Mouse (Mus musculus) kidney, adult 9 months (tissue): Measurements from ENCODE around the gene Sp6.
A peak's percentile ranks its signal among the peaks of the same experiment; 100 is the strongest.

Experiments
- DNase-seq: peaks from one replicate; pipeline ENCODE4 v3.0.0; 2022

Gene Sp6

DNA sequence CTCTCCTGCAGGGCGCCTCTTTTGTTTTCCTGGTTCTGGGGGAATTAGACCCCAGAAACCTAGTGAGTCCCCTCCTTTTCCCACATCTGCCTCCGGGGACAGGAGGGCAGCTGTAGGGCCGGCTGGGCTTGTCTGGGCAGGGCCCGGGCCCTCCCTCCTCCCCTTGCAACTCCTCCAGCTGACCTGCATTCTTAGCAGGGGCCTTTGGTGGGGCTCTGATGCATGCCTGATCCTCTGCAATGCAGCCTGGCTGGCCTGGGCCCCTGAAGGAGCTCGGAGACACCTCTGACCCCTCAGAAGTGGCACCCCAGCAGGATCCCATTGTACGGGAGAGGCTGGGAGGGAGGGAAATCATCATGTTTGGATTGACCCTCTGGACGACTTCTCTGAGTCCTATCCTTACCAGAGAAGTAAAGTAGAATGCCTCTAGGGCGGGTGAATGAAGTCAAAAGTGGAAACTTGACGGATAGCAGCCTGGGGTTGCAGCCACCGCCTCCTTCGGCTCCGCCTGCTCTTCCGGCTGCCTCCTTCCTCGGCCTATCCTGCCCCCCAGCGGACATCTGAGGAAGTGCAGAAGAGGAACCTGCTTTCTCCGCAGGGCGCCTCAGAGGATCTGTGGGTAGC, 12.6 kb downstream of the Sp6 start:
- DNase-seq, result peak; percentile 88

DNA sequence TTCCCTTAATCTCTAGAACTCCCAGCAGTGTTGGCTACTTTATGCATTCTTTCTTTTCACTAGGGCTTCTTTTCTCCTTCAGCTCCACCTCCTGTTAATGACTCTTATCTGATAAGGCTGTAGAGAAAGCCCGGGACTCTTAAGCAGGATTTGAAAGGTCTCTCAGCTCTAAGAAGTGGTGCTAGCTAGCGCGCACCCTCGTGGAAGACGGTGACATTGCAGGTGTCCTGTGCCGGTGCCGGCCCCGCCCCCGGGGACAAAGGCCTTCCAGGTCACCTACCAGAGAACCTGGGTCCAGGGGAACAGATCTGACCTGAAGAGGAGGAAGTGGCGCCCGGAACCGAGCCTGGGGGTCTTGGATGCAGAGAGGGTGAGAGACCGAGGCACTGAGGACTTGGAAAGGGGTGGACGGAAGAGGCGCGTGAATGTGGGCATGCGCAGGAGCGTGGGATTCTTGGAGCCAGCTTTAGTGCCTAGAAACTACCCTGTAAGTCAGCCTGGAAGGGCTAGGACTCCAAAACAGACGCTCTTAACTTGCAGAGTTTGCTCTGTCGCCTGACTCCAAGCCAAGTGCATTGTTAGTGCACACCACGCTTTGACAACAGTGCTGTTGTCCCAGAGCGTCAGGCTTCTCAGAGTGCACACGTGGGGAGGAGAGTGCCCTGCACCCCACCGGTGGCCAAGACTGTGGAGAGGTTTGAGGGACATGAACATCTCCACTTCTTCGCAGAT, 16.7 kb downstream of the Sp6 start, which contains the start of gene Scrn2:
Gene Scrn2, plus strand, starts transcription at position 253 of the 732 bp plus-strand sequence.
- peak; percentile 95 for DNase-seq

DNA sequence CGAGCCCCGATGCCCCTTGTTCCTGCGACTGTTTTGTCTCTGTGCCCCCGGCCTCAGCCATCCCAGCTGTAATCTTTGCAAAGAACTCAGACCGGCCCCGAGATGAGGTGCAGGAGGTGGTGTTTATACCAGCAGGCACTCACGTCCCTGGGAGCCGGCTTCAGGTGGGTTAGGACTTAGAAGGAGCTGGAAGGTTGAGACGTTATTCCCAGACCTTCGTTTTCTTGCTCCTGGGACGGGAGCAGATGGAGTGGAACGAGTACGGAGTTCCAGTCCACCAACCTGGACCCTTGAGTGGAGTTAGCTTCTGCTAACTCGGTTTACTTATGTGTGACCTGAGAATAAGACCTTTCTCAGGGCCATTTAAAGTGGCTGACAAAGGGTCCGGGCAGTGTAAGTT, 17.2 kb downstream of the Sp6 start:
- DNase-seq, result peak; percentile 59

DNA sequence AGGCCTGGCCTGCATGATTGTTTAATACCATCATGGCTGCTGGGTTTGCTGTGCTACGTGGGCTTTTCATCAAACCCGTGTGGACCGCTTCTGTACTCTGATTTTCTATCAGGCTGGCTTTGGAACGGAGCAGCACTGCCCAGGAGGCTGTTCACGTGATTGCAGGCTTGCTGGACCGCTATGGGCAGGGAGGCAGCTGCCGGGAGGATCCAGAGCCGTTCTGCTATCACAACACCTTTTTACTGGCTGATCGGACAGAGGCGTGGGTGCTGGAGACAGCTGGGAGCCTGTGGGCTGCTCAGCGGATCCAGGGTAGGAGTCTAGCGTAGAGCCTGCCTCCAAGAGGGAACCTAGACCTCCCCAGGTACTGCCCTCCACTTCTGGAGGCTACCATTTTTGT, 18.8 kb downstream of the Sp6 start:
- peak; percentile 48 for DNase-seq

DNA sequence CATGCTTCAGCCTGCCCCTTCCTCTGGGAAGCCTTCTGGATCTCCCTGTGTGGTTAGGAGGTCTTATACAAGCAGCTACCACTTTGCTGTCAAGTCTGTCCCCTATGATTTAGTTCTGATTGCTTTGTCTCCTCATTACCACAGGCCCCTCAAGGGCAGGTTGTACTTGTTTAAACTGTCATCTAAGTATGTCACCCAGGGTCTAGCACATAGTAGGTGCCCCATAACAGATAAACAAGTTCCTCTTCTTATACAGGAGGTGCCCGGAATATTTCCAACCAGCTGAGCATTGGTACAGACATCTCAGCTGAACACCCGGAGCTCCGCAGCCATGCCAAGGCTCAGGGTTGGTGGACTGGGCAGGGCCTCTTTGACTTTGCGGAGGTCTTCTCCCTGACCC, 19.3 kb downstream of the Sp6 start:
- DNase-seq, result no peak

DNA sequence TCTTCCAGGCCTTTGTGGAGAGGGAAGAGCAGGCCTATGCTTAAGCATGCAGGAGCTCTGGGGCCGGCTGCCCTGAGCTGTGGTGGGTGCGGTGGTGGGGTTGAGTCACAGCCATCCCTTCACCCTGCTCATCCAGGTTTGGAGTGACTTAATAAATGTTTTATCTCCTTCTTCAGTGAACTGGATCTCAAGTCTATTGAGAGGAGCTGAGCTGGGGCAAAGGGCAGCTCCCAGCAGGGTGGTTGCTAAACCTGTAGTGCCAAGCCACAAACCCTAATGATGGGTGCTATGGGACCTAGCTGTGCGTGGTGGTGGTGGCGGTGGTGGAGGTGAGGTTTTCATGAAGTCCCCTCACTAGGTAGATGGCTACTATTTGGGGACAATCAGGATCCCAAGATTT, 20.6 kb downstream of the Sp6 start:
- DNase-seq, result peak; percentile 50

DNA sequence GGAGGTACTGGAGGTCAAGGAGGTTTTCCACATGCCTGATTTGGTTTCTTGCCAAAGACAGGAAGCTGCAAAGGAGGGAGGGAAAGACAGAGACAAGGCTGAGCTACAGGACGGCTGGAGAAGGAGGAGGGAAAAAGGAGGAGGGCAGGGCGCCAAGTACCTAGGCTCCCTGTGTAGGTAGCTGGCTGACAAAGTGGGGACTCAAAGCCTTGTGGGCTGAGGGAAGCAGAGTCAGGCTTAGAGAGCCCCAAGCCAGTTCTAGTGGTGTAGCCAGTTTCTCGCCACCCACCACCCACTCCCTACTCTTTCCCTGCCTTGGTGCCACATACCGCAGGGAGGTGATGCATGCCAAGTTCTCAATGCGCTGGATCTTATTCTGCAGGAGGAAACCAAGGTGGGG, 22.9 kb downstream of the Sp6 start:
- peak; percentile 78 for DNase-seq

DNA sequence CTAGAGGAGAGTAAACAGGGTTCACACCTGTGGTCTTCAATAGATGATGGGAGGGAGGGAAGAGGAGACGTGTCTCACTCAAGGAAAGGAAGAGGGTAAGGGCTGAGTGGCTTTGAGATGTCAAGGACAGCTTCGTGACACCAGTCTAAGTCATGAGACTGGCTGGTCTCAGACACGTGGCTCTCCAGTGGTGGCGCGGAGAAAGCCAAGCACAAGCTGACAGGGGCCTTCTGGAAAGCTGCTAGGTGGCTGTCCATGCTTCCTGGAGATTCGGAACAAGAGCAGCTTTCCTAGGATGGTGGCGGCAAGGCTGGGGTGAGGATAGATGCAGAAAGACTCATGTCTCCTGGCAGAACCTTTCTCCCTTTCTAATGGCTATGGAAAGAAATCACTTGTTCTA, 25.7 kb downstream of the Sp6 start:
- DNase-seq, result no peak

DNA sequence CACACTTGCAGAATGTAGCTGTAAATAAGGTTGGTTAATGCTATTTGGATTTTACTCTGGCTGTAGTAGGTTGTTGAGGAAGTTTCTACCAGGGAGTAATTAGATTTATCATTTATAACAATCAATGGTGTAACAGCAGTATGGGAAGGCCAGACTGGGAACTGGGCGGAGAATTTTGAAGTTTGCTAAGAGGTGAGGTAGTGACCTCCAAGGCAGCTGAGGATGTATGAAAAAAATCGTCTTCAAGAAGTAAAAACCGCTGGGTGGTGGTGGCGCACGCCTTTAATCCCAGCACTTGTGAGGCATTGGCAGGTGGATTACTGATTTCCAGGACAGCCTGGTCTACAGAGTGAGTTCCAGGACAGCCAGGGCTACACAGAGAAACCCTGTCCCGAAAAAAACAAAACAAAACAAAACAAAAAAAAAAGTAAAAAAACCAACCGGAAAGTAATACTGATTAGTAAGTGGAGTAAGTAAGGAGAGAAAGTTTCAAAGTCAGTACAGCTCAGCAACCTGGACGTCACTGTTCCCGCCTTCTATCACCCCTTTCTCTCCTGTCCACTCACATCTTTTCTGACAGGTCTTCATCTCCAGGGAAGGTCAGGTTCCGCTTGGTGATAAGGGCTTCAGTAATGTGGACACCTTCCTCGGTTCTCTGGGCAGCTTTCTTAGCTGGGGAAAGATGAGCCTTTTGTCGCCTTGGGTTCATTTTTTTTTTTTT, 27.3 kb downstream of the Sp6 start:
- no peak for DNase-seq

DNA sequence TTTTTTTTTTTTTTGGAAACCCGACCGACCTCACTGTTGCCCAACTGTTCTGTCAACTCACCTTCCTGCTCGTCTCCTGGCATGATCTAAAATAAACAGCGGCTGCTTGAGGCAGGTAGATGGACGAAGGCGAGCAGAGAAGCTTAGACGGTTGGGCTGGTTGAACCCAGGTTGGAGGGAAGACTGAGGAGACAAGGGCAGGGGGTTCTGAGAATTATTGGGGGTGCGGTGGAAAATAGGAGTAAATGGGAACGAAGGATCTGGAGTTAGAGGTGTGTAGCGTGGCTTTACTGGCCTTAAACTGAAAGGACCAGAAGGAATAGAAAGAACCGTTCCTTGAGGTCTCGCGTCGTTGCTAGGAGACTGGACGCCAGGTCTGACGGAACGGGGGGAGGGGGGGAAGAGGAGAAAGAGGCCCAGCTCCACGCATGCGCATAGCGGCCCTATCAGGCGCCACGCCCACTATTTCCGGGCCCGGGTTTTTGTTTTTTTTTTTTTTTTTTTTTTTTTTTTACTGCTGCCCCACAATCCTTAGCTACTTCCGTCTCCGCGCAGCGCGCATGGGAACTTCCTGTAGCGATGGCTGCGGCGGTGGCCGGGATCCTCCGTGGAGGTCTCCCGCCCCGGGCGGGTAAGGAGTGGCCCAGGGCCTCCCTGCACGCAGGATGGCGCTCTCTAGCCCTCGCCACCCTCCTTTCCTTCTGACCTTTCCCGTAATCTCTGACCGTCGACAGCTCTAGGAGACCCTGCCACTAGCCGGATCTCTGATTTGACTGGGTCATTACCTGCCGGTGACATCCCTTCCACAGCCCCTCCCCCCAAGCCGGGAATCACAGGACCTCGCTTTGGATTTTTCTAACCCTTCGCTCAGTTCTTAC, 28.1 kb downstream of the Sp6 start, which contains the start of the genes Lrrc46 and Mrpl10:
Gene Lrrc46, minus strand, starts transcription at position 386 of the 878 bp plus-strand sequence.
Gene Mrpl10, plus strand, starts transcription at position 539 of the 878 bp plus-strand sequence.
- peak; percentile 85 for DNase-seq

DNA sequence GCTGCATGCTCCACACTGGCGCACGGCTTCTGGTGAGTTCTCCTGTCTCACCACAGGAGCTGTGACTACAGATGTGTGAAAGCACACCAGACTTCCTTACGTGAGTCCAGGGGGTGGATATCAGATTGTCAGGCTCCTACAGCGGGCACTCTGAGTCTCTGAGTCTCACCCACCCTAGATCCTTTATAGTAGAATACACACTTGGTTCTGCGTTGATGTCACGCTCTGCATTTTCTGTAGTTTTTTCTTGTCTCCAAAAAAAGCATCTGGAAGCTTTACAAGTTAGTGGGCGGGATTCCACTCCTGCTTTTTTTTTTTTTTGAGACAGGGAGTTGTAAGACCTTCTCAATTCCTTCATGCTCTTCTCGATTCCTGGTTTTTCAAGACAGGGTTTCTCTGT, 31.7 kb downstream of the Sp6 start:
- DNase-seq, result no peak

DNA sequence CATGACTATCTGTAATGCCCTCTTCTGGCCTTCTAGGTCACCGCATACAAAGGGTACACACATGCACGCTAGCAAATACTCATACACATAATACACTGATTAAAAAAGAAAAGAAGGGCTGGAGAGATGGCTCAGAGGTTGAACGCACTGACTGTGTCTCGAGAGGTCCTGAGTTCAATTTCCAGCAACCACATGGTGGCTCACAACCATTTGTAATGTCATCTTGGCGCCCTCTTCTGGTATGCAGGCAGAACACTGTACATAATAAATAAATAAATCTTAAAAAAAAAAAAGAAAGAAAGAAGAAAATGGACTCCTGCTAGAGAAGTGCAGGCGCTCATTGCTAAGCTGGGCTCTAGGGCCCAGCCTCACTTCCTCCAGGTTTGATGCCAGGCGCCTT, 32.7 kb downstream of the Sp6 start:
- no peak for DNase-seq

DNA sequence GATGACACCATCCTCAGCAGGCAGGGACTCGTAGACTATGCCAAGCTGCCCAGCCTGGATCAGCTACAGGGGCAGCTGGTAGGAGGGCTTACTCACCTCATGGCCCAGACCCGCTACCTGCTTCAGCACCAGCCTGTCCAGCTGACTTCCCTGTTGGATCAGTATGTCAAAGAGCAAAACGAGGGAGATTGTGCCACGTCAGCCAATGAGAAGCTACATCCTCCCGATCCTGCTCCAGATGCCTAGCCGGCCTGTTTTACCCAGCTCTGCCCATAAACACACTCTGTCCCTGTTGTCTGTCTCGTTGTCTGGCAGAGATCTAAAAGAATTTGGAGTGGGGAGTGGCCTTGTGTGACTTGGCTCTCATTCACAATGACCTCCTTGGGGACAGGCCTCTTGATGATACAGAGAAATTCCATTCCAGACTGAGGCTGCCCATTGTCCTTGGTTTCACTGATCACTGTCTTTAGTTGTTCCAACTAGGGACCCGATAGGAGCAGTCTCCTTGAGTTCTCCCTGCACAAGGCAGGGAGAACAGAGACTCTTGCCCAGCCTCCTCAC, 35.0 kb downstream of the Sp6 start:
- no peak for DNase-seq

DNA sequence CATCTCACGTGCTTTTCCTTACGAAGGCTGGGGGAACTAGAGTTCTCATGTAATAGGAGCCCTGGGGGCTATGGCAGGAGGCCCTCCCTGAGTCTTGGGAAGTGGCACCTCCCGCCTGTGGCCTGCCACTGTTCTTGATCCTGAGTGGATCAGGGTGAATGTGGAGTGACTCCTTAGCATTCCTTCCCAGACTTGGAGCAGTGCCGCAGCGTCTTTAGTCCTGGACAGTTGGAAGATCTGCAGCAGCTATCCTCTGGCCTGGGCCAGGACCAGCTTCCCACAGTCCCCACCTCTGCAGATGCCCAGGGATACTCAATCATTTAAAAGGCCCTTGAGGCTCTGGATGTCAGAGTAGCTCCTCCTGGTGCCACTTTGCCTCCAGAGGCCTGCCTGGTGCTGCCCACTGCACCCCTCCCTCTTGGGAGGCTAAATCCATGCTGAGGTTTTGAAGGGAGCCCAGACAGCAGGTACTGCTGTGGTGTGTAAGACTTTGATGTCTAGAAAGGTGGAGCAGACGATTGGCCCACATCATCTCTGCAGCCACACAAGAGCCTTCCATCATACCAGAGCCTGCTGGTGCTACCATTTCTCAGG, 36.4 kb downstream of the Sp6 start:
- DNase-seq, result no peak

DNA sequence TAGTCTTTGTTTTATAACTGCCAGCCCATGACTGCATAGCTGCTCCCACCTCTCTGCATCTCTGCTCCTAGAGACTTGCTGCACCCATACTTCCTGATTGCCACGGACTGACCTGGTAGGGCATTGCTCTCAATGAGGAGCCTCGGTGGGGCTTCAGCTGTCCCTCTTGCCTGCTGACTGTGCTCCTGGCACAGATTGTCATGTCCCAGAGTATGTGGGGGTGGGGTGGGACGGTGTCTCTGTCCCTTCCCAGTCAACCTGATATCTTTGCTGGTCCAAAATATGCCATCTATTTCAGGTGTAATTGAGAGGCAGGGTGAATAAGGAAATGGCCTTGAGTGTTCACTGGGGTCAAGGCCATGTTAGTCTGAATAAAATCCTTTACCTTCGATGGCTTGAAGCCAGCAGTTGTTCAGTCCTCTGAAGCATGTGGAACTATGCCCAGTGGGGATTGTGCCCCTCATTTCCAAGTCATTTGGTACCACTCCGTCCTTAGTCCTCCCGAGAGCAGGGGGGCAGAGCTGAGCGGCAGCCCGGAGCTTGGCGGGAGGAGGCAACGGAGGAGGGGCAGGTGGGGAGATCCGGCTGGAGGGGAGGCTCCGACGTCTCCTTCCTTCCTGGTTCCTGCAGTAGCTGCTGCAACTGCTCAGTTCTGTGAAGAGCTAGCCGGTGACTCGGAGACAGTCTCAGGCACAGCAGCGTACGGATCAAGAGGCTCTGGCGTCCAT, 37.2 kb downstream of the Sp6 start, which contains the start of gene Osbpl7:
Gene Osbpl7, plus strand, starts transcription at position 413 of the 728 bp plus-strand sequence.
- DNase-seq, result peak; percentile 71

DNA sequence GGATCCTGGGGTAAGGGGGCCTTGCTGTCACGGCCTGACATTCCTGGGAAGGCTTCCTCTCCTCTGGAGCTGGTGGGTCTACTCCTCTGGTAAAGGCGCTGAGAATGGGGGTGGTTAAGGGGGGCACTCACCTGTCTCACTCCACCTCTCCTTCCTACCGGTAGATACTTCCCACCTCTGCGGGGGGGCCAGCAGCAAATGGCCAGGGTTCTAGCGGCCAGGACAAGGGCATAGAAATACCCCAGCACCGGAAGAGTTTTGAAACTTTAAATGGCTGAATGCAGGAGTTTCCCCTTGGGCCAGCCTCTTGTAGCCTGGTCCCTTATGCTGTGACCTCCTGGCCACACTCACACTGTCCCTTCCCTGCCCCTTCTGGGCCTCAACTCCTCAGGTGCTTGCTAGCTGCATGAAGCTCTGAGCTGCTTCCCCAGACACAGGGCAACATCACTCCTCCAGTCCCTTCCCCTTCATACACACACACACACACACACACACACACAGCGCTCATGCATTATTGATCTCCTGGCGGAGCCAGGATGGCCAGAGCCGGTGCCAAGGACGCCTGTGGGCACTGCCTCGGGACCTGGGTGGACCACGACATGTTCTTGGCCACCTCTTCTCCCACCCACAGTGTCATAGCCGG, 37.9 kb downstream of the Sp6 start:
- DNase-seq, result no peak

DNA sequence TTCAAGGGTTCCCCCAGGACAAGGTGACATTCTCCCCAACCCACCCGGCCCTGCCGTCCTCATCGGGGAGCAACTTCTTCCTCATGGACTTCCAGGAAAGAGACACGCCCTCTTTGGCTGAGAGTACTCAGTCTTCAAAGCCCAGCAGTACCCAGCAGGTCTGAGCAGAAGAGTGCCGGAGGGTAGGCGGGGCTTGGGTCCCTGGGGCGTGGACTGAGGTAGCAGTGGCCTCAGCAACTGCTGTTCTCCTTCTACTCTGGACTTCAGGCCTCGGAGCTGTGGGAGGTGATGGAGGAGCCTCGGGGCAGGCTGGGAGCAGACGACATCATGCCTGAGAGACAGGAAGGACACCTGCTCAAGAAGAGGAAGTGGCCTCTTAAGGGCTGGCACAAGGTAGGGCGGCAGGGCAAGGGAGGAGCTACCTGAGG, 39.0 kb downstream of the Sp6 start:
- DNase-seq, result peak; percentile 61

DNA sequence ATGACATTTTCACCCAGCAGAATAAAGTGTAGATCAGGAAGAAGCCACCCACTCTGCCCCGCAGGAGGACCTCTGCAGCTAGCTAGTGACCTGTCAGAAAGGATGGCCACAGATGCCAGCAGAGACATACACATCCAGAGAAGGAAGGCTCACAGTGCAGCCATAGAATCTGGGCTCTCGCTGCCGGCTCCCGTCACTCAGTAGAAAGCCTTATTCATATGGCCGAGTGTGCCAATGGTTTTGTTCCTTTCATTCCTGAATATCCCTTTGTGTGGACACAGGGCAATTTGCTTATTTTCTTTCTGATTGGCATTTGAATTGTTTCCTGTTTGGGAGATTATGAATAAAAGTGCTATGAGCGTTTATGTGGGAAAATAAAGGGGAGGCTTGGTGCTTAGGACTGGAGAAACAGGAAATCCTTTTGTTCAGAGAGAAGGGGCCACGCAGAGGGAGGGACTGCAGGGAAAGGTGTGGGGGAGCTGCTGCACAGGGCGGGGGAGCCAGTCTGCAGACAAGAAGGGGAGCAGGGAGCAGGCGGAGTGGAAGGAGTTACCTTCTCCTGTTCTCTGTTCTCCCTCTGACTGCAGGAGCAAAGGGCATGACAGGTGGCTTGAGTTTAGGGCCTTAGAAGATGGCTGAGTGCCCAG, 50.2 kb downstream of the Sp6 start:
- no peak for DNase-seq

DNA sequence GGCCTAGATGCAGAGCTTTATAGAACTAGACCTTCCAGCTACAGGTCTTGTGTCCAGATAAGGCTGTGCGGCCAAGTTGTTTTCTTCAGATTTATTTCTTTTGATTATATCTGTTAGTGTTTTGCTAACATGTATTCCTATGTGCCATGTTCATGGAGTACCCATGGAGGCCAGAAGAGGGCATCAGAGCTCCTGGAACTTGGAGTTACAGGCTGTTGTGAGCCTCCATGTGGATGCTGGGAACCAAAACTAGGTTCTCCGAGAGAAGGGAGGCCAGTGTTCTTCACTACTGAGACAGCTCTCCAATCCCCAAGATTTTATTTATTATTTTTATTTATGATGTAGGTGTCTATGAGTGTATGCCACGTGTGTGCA, 50.7 kb downstream of the Sp6 start:
- no peak for DNase-seq
